In the genomic region with DNA sequence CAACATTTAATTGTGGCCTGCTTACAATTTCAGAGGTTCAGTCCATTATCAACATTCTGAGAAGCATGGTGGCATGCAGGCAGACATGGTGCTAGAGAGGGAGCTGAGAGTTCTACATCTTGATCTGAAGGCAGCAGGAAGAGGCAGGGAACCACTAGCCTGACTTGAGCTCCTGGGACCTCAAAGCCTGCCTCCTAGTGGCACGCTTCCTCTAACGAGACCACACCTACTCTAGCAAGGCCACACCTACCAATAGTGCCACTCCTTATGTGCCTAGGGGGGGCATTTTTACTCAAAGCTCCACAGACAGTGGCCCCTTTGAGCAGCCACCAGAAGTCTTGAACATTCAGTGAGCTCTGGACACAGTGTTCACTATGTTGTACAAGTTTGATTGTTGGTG, we compare ENCODE assay signal across 10 mouse cellular contexts.
DNase-seq lines count a peak whose midpoint lies in the region; ATAC-seq and TF ChIP-seq lines count a peak whose summit lies in the region.
"Had no signal": no experiment of that assay in that cellular context is flagged by ENCODE, and none has a peak within 500 bp of the region (broad histone marks: within the 10 kb centered on the region; RNA-seq: fewer than 3 reads in every experiment).

No protein-coding gene starts in this region.

- no peak overlapping the region for H3K4me3 ChIP-seq in heart, embryonic 12.5 days
- H3K4me3 ChIP-seq in lung, embryonic 14.5 days (ENCODE audit: low read depth, low read length), result no peak overlapping the region
- no peak overlapping the region for H3K4me3 ChIP-seq in forebrain, embryonic 12.5 days (replicated peaks)
- H3K4me3 ChIP-seq: limb, embryonic 15.5 days had no signal

- no peaks in the 10 kb centered on the region for H3K27me3 ChIP-seq in heart, embryonic 12.5 days (replicated peaks)
- H3K27me3 ChIP-seq in lung, embryonic 14.5 days (ENCODE audit: insufficient read depth, low read length), result no peaks in the 10 kb centered on the region
- H3K27me3 ChIP-seq in forebrain, embryonic 12.5 days, result no peaks in the 10 kb centered on the region
- H3K27me3 ChIP-seq: limb, embryonic 15.5 days had no signal

- H3K4me2 ChIP-seq in heart, embryonic 12.5 days, result no peak overlapping the region
- no peak overlapping the region for H3K4me2 ChIP-seq in lung, embryonic 14.5 days
- no peak overlapping the region for H3K4me2 ChIP-seq in forebrain, embryonic 12.5 days
- H3K4me2 ChIP-seq: limb, embryonic 15.5 days had no signal

- no peaks in the 10 kb centered on the region for H3K36me3 ChIP-seq in heart, embryonic 12.5 days
- H3K36me3 ChIP-seq in lung, embryonic 14.5 days (ENCODE audit: insufficient read depth), result no peaks in the 10 kb centered on the region
- H3K36me3 ChIP-seq in forebrain, embryonic 12.5 days (replicated peaks), result no peaks in the 10 kb centered on the region
- H3K36me3 ChIP-seq: limb, embryonic 15.5 days had no signal

- whole genome bisulfite sequencing in heart, embryonic 12.5 days, result 81% methylated on average over 2 of the region's 2 CpGs
- 75% methylated on average over 2 of the region's 2 CpGs for WGBS in lung, embryonic 14.5 days
- WGBS in forebrain, embryonic 12.5 days, result 76% methylated on average over 2 of the region's 2 CpGs

- peak; percentile 30; the same call in 1 of the 2 replicates for TF ChIP-seq CTCF in lung, embryonic 14.5 days (IDR thresholded peaks at IDR 0.05; ENCODE audit: low read depth)

- no peaks in the 10 kb centered on the region; the same call in 1 of the 2 replicates for H3K9me3 ChIP-seq in heart, embryonic 12.5 days (replicated peaks)
- no peaks in the 10 kb centered on the region for H3K9me3 ChIP-seq in lung, embryonic 14.5 days (ENCODE audit: low read depth, low read length)
- no peaks in the 10 kb centered on the region; the same call in 1 of the 2 replicates for H3K9me3 ChIP-seq in forebrain, embryonic 12.5 days
- H3K9me3 ChIP-seq: limb, embryonic 15.5 days had no signal

- DNase-seq in heart, adult 11 months, result no peak
- DNase-seq in thymus, postnatal 4 days, result peak; percentile 20
- no peak for DNase-seq in thymus, postnatal 36 days
- DNase-seq in lung, embryonic 14.5 days, result no peak
- no peak for DNase-seq in frontal cortex, postnatal 10 days (ENCODE audit: low spot score in 2 of 2)
- DNase-seq in right cerebral cortex, postnatal 14 days, result no peak
- DNase-seq: adrenal gland, postnatal 25 days had no signal

- peak overlapping the region; percentile 50; the same call in 1 of the 2 replicates for H3K27ac ChIP-seq in heart, embryonic 12.5 days (ENCODE audit: poor library complexity, severe bottlenecking)
- H3K27ac ChIP-seq in lung, embryonic 14.5 days (ENCODE audit: low read depth), result no peak overlapping the region
- H3K27ac ChIP-seq in forebrain, embryonic 12.5 days, result no peak overlapping the region
- H3K27ac ChIP-seq: limb, embryonic 15.5 days had no signal

- peaks cover 10% of the 10 kb centered on the region for H3K4me1 ChIP-seq in heart, embryonic 12.5 days (replicated peaks)
- no peaks in the 10 kb centered on the region for H3K4me1 ChIP-seq in lung, embryonic 14.5 days (ENCODE audit: insufficient read depth)
- H3K4me1 ChIP-seq in forebrain, embryonic 12.5 days, result no peaks in the 10 kb centered on the region

- no peak for ATAC-seq in heart, embryonic 12.5 days (ENCODE audit: insufficient number of reproducible peaks, low FRiP score)
- no peak for ATAC-seq in lung, embryonic 14.5 days (ENCODE audit: insufficient read depth)
- no peak for ATAC-seq in forebrain, embryonic 12.5 days (ENCODE audit: low FRiP score)

- H3K9ac ChIP-seq in heart, embryonic 12.5 days, result no peak overlapping the region
- H3K9ac ChIP-seq in lung, embryonic 14.5 days, result no peak overlapping the region
- no peak overlapping the region for H3K9ac ChIP-seq in forebrain, embryonic 12.5 days
- H3K9ac ChIP-seq: limb, embryonic 15.5 days had no signal
